Mouse (Mus musculus) neutrophil, adult 59 days (primary cell): ENCODE results near the gene Ssr2. TPM values are rescaled to one million over a fixed set of nuclear protein-coding genes. Genes with fewer than 3 reads are reported as not detected.

Source experiments
- total RNA-seq, 2 experiments: library from RNA; stranded (reverse); gene quantifications; 1 replicate in 1 of 2; 2 replicates in 1 of 2; pipeline ENCODE4 v1.2.4; 2023

Ssr2 gene
- total RNA-seq = 10 to 100 TPM; 75.0 to 88.1 TPM

DNA sequence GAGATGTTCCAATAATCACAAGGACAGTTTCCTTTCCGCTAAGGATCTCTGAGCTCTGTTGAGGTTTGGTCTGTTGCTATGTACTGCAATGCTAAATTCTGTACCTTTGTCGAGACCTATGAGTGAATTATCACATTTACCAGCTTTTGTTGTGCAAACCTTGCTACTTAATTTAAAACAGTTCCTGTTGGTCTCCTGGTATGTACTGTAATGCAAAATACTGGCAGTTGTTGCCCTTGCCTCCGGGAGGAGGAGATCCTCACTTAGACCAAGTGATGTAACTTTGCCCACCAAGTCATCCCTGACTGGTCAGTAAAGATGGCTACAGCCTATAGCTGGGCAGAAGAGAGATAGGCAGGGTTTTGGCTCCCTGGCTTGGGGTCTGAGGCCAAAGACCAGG is at the start of gene Ssr2:
Ssr2 (plus strand) TSS at position 337 of the 400 bp plus-strand sequence.

DNA sequence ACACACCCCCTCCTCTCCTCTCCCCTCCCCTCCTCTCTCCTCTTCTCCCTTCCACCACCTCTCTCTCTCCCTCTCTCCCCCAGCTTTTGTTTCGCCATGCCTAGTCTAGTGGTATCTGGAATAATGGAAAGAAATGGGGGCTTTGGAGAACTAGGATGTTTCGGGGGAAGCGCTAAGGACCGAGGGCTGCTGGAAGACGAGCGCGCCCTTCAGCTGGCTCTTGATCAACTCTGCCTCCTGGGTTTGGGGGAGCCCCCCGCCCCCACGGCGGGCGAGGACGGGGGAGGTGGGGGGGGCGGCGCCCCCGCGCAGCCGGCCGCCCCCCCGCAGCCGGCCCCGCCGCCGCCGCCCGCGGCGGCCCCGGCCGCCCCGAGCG is 43.4 kb upstream of the Ssr2 start, which contains the start of gene Mex3a:
Mex3a (plus strand) TSS at position 97 of the 376 bp plus-strand sequence.

GRCm38 (mm10) chr3:88548180-88548917 is 27.3 kb upstream of the Ssr2 start, which contains the start of gene Rab25:
Gene Rab25, minus strand, starts transcription at chr3:88548300.

DNA sequence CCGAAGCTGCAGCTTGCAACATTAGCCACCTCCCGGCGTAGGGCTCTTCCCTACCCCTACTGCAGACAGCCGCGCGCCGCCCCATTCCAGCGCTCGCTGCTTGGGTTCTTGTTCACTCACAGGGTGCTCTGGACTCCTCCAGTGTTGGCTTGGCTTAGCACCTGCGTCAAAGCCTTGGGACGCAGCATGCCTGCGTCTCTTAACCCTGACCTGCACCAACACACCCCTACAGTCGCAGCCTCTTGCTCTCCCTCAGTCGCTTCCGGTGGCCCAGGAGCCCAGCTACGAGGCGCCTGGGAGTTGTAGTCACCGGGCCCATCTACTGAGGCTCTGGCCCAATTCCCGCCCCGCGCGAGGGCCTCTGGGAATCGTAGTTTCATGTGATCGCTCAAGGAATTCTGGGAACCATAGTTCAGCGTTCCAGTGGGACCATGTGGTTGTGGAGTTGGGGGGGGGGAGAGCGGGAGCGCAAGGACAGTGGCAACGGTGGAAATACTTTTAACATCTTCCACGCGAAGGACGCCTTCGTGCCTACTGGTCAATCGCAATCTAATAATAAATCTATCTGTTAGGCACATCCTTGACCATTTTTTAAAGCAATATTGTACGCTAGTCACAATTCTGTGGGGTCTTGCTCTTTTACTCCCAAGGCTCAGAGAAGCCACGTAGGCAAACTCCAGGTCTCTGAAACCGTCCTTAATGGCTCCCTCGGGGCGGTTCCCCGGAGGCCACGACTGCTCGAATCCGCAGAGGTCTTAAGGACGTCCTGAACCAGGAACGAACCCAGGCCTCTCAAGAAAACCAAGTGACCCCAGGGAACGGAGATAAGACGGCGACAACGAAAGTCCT is 22.8 kb upstream of the Ssr2 start, which contains the start of gene Lamtor2:
Lamtor2 (minus strand) TSS at position 399 of the 849 bp plus-strand sequence.

DNA sequence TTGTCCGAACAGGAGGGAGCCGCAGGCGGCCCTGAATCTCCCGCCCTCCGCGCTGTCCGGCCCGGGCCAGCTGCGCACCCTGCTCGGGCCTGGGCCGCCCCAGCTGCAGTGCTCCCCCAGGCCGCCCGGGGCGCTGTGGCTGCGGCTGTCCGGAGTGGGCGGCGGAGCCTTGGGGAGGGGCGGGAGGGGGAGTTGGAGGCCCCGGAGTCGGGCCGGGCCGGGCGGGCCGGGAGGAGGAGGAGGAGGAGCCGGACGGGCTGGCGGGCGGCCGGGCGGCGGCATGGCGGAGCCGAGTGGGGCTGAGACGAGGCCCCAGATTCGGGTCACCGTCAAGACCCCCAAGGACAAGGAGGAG is 22.2 kb upstream of the Ssr2 start, which contains the start of gene Ubqln4:
Ubqln4 (plus strand) TSS at position 234 of the 355 bp plus-strand sequence.

GRCm38 (mm10) chr3:88605666-88606065 is 30.0 kb downstream of the Ssr2 start, which contains the start of gene Arhgef2:
Gene Arhgef2, plus strand, starts transcription at chr3:88605966.

Other genes starting within 250 kb of the Ssr2 start
- gene Tmem79, start 239.7 kb upstream of the Ssr2 start, total RNA-seq = under 1 TPM; 0.71 to 0.79 TPM
- gene Smg5, start 239.6 kb upstream of the Ssr2 start, total RNA-seq = 10 to 100 TPM; 42.3 to 42.6 TPM
- not detected for gene Paqr6, start 211.3 kb upstream of the Ssr2 start, total RNA-seq
- gene Bglap3, start 203.1 kb upstream of the Ssr2 start, total RNA-seq = 1 to 10 TPM; 1.5 to 5.5 TPM
- 10 to 100 TPM in 1 of 2 experiments, 1 to 10 TPM in 1; 3.7 to 11.5 TPM for gene Bglap2, start 197.2 kb upstream of the Ssr2 start, total RNA-seq
- 10 to 100 TPM; 16.8 to 30.3 TPM for gene Bglap, start 191.4 kb upstream of the Ssr2 start, total RNA-seq
- gene Pmf1, start 165.5 kb upstream of the Ssr2 start, total RNA-seq = 10 to 100 TPM; 61.1 to 63.9 TPM
- gene Slc25a44, start 150.7 kb upstream of the Ssr2 start, total RNA-seq = 10 to 100 TPM; 22.4 to 22.5 TPM
- 100 to 1,000 TPM; 326 to 366 TPM for gene Sema4a, start 114.7 kb upstream of the Ssr2 start, total RNA-seq
- 10 to 100 TPM; 10.1 to 20.2 TPM for gene Lmna, start 65.9 kb upstream of the Ssr2 start, total RNA-seq
- under 1 TPM; 0.11 to 0.13 TPM for gene Mex3a, start 43.5 kb upstream of the Ssr2 start, total RNA-seq
- gene Rab25, start 27.6 kb upstream of the Ssr2 start, total RNA-seq = not detected
- gene Lamtor2, start 22.8 kb upstream of the Ssr2 start, total RNA-seq = 10 to 100 TPM; 76.5 to 78.5 TPM
- 10 to 100 TPM; 17.7 to 20.7 TPM for gene Ubqln4, start 22.1 kb upstream of the Ssr2 start, total RNA-seq
- gene Arhgef2, start 30.1 kb downstream of the Ssr2 start, total RNA-seq = 100 to 1,000 TPM; 210 to 213 TPM
- not detected for gene Rxfp4, start 77.3 kb downstream of the Ssr2 start, total RNA-seq
- 10 to 100 TPM; 92.1 to 93.0 TPM for gene Khdc4, start 109.9 kb downstream of the Ssr2 start, total RNA-seq
- gene Rit1, start 141.0 kb downstream of the Ssr2 start, total RNA-seq = 10 to 100 TPM; 47.9 to 50.6 TPM
- gene Syt11, start 199.3 kb downstream of the Ssr2 start, total RNA-seq = under 1 TPM; 0.62 to 0.99 TPM